Mouse (Mus musculus): Measurements from ENCODE around the gene Vstm4.

Vstm4 gene

GRCm38 (mm10) chr14:32859831-32860569 lies 3.4 kb downstream of the Vstm4 start:
- no peak for DNase-seq (ENCODE audit: low spot score in 2 of 2)

DNA sequence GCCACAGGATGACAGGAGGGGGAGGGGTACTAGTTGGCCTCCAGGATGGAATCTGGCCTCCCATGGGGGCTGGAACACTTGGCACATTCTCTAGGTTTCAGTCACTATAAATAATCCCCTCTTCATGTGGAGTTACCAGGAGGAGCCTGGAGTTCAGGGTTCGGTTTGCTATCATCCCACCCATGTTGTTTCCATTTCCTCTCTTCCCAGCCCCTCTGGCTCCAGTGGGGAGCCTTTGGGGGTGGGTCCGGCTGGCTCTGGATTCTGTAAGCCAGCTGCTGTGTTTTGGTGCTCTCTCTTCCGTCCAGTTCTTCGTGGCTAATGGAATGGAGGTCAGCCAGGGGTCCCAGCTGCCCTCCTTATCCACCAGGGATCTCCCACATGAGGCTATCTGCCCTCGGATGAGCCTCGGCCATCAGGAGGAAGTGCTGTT lies 4.6 kb downstream of the Vstm4 start:
- DNase-seq (ENCODE audit: low spot score in 2 of 2): no peak

GRCm38 (mm10) chr14:32861656-32862055 lies 5.1 kb downstream of the Vstm4 start:
- DNase-seq (ENCODE audit: low spot score in 2 of 2): no peak

DNA sequence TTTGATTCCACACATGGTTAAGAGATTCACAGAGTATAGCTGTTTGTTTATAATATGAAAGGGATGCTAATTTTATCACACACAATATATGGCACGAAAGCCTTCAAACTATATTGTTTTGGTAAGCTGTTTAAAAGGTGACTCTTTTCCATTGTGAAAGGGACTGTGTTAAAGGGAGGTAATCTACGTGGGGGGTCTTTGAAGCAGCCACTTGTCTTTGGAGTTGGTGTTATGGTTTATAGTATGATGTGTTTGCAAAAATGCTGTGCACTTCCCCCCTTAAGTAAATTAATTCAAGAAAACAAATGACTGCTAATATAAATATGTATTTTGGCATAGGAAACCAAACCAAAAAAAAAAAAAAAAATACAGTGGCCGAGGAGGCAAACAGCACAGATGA lies 8.8 kb downstream of the Vstm4 start:
- no peak for DNase-seq (ENCODE audit: low spot score in 2 of 2)

DNA sequence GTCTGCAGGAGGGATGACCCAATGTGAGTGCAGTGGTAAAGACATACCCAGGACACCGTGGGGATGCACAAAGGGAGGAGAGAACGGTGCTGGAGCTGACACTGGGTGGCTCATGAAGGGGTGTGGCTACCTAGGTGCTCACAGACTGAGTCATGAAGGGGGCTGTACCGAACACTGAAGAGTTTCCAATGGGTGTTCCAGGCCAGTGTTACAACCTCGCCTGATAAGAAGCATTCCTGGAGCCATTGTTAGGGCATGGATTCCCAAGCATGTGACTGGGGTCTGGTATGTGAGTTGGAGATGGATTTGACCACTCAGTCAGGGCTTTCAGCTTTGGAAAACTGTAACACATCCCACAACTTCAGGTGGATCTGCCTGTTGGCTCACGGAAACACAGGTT lies 15.4 kb downstream of the Vstm4 start:
- DNase-seq (ENCODE audit: low spot score in 2 of 2): no peak

GRCm38 (mm10) chr14:32877549-32877948 lies 21.0 kb downstream of the Vstm4 start:
- DNase-seq (ENCODE audit: low spot score in 2 of 2): no peak

- DNase-seq (ENCODE audit: low spot score in 2 of 2): no peak
Observed at GRCm38 (mm10) chr14:32880332-32880731, 23.8 kb downstream of the Vstm4 start.

- no peak for DNase-seq (ENCODE audit: low spot score in 2 of 2)
Observed at GRCm38 (mm10) chr14:32881693-32882092, 25.1 kb downstream of the Vstm4 start.

GRCm38 (mm10) chr14:32888876-32889674 lies 32.5 kb downstream of the Vstm4 start:
- peak; percentile 13 to 19 for DNase-seq (ENCODE audit: low spot score in 2 of 2)

DNA sequence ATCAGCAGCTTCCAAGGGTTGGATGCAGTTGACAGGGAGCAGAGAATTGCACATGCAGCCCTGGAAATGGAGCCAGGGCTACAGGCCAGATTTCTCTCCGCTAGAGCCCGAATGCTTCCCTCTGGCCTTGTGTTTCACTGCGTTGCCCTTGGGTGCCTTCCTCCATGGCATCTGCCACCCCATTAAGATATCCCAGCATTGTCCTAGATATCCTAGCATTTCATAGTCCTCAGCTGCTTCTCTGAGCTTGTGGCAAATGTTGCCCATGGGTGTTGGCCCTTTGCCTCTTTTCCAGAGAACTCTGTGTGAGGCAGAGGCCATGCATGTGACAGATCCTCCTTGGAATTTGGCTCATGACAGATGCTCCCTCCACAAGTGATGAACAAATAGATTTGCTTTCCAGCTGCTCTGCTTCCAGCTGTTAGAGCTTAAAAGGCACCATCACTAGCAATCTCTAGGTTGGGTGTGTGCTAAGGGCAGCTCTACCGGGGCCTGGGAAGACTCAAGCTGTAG lies 37.8 kb downstream of the Vstm4 start:
- DNase-seq (ENCODE audit: low spot score in 2 of 2): no peak

DNA sequence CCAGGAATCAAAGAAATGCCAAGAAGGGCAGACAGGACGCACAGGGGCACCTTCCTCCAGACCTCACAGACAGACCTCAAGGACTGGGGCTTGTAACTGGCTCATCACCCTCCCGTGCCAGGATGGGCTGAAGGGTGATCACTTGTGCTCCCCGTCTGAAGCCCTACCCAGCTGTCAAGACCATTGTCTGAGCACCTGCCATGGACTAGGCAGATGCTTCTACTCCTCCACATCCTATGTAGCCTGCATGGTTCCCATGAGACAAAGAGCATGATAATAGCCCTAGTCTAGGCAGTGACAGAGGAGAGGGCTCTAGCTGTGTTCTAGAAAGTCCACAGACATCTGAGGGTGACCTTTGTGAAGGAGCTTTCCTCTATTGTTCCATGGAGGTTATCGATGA lies 38.3 kb downstream of the Vstm4 start:
- DNase-seq (ENCODE audit: low spot score in 2 of 2): no peak

GRCm38 (mm10) chr14:32896896-32897295 lies 40.3 kb downstream of the Vstm4 start:
- DNase-seq (ENCODE audit: low spot score in 2 of 2): peak; percentile 17 to 33

GRCm38 (mm10) chr14:32903203-32903602 lies 46.6 kb downstream of the Vstm4 start:
- DNase-seq (ENCODE audit: low spot score in 2 of 2): no peak

- no peak for DNase-seq (ENCODE audit: low spot score in 2 of 2)
Observed at GRCm38 (mm10) chr14:32906545-32906944, 50.0 kb downstream of the Vstm4 start.

- no peak for DNase-seq (ENCODE audit: low spot score in 2 of 2)
Observed at GRCm38 (mm10) chr14:32909112-32909511, 52.6 kb downstream of the Vstm4 start.

DNA sequence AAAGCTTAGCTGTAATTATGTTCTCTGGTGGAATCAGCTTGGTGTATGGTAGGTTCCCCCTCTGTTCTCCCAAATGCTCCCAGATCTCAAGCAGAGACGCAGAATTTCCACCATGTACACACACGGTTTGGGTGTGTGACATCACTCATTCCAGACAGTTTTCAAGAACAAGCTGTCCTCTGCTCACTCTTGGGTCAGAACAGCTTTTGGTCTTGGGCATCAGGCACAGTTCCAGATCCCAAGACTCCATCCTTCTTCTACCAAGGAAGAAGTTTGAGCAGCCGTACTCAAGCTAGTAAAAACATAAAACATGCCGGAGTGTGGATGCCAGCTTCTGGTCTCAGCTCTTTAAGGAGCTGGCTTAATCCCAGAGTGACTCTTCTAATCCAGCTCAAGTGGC lies 54.6 kb downstream of the Vstm4 start:
- no peak for DNase-seq (ENCODE audit: low spot score in 2 of 2)

DNA sequence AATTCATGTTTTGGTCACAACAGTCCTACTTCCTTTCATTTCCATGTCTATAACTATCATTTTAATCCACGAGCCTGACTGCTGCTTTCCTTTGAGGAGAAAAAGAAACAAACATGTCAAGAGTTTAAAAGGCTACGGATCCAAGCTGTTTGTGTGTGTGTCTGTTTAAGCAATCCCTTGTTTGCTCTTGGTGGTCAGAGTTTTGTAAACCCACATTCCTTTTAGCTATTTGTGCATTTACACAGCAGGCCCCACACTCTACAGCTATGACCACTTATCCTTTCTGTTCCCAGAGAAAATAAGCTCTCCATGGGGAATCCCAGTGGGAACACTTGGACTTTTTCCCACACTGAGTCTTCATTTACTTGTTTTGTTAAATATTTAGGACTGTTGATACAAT lies 58.8 kb downstream of the Vstm4 start:
- no peak for DNase-seq (ENCODE audit: low spot score in 2 of 2)

- no peak for DNase-seq (ENCODE audit: low spot score in 2 of 2)
Observed at GRCm38 (mm10) chr14:32917919-32918318, 61.4 kb downstream of the Vstm4 start.

DNA sequence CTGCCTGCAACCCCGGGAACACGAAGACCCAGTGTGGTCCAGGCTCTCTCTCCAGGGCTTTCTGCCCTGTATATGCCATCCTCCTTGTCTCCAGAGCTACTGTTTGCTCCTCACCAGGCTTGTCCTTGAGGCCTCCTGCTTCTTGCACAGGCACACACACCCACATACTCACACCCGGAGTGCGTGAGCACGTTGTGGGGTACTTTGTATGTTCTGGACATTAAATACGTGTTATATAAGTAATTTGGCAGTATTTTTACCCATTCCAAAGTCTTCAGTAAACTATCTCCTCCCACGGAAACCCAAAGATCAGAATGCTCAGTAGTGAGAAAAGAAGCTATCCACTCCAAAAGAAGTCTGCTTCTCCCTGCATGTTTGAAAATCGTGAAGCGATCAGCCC lies 67.3 kb downstream of the Vstm4 start:
- DNase-seq (ENCODE audit: low spot score in 2 of 2): no peak

GRCm38 (mm10) chr14:32931709-32932108 lies 75.2 kb downstream of the Vstm4 start:
- DNase-seq (ENCODE audit: low spot score in 2 of 2): no peak

GRCm38 (mm10) chr14:32932220-32932619 lies 75.7 kb downstream of the Vstm4 start:
- no peak for DNase-seq (ENCODE audit: low spot score in 2 of 2)

- no peak for DNase-seq (ENCODE audit: low spot score in 2 of 2)
Observed at GRCm38 (mm10) chr14:32934064-32934463, 77.5 kb downstream of the Vstm4 start.

DNA sequence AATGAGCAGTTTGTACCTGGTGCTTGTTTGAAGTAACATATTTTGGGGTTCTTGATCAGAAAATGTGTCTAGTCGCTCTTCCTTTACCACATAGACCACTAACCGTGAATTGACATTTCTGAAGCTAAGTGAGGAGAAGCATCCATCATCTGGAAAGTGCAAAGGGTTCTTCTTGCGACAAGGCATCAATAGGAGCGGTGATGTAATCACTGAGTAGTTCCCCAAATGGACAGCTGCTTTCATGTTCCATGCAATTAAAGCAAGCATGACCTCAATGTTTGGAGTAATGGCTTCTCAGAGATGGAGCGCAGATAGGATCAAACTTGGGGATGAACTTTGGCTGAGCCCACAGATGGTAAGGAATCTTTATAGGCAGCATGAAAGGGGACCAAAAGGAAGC lies 82.7 kb downstream of the Vstm4 start:
- DNase-seq (ENCODE audit: low spot score in 2 of 2): no peak

Measured in frontal cortex, postnatal 14 days (tissue).